In genomic region chr11:53457372-53457954, GRCm38 (mm10) we compare ENCODE assay signal across 8 mouse cellular contexts. TPM values are rescaled to one million over a fixed set of nuclear protein-coding genes. Genes with fewer than 3 reads are reported as not detected.
A peak's percentile ranks its signal among the peaks of the same experiment; 100 is the strongest.
DNase-seq lines count a peak whose midpoint lies in the region; ATAC-seq and TF ChIP-seq lines count a peak whose summit lies in the region.

No protein-coding gene starts in this region.

- no peaks in the 10 kb centered on the region for H3K9me3 ChIP-seq in embryonic facial prominence, embryonic 10.5 days
- no peaks in the 10 kb centered on the region for H3K9me3 ChIP-seq in intestine, embryonic 15.5 days
- H3K9me3 ChIP-seq in midbrain, embryonic 13.5 days, result no peaks in the 10 kb centered on the region

- peak overlapping the region; percentile 91 for H3K4me3 ChIP-seq in lung, adult 2 months (replicated peaks; ENCODE audit: extremely low read depth, low read depth, low read length)
- H3K4me3 ChIP-seq in embryonic facial prominence, embryonic 10.5 days, result peak overlapping the region; percentile 68
- peak overlapping the region; percentile 48 for H3K4me3 ChIP-seq in intestine, embryonic 15.5 days (replicated peaks)
- H3K4me3 ChIP-seq in midbrain, embryonic 13.5 days (replicated peaks), result peak overlapping the region; percentile 46

- peak overlapping the region; percentile 78 for H3K27ac ChIP-seq in embryonic facial prominence, embryonic 10.5 days (replicated peaks)
- no peak overlapping the region for H3K27ac ChIP-seq in intestine, embryonic 15.5 days
- no peak overlapping the region for H3K27ac ChIP-seq in midbrain, embryonic 13.5 days

- WGBS in lung, adult 2 months, result 13% methylated on average over 29 of the region's 29 CpGs
- WGBS in embryonic facial prominence, embryonic 10.5 days, result 3% methylated on average over 29 of the region's 29 CpGs
- WGBS in intestine, embryonic 15.5 days, result 9% methylated on average over 29 of the region's 29 CpGs
- 3% methylated on average over 29 of the region's 29 CpGs for WGBS in midbrain, embryonic 13.5 days

- H3K4me2 ChIP-seq in intestine, embryonic 15.5 days (replicated peaks), result peak overlapping the region; percentile 86
- peak overlapping the region; percentile 80 for H3K4me2 ChIP-seq in midbrain, embryonic 13.5 days (replicated peaks)

- peak overlapping the region; percentile 55 for H3K9ac ChIP-seq in intestine, embryonic 15.5 days
- peak overlapping the region; percentile 63 for H3K9ac ChIP-seq in midbrain, embryonic 13.5 days (replicated peaks)

- no peaks in the 10 kb centered on the region for H3K36me3 ChIP-seq in embryonic facial prominence, embryonic 10.5 days (replicated peaks)
- no peaks in the 10 kb centered on the region for H3K36me3 ChIP-seq in intestine, embryonic 15.5 days
- H3K36me3 ChIP-seq in midbrain, embryonic 13.5 days, result no peaks in the 10 kb centered on the region

- H3K4me1 ChIP-seq in lung, adult 2 months (ENCODE audit: control insufficient read depth, insufficient read depth, low read length), result peaks cover 2% of the 10 kb centered on the region; the same call in 1 of the 2 replicates
- peaks cover 22% of the 10 kb centered on the region for H3K4me1 ChIP-seq in embryonic facial prominence, embryonic 10.5 days
- peaks cover 10% of the 10 kb centered on the region; the same call in 1 of the 2 replicates for H3K4me1 ChIP-seq in intestine, embryonic 15.5 days (replicated peaks)
- H3K4me1 ChIP-seq in midbrain, embryonic 13.5 days (replicated peaks), result peaks cover 11% of the 10 kb centered on the region

- peak; percentile 34; the same call in 1 of the 2 replicates for TF ChIP-seq CTCF in lung, adult 2 months (IDR thresholded peaks at IDR 0.05; ENCODE audit: insufficient read depth, low read length)

- no peak for TF ChIP-seq POLR2A in lung, adult 2 months (IDR thresholded peaks at IDR 0.05; ENCODE audit: borderline replicate concordance, extremely low read depth, low read depth, low read length)

- peak; percentile 52 for ATAC-seq in intestine, embryonic 15.5 days
- ATAC-seq in midbrain, embryonic 13.5 days, result peak; percentile 72; the same call in 1 of the 2 replicates
- no peak for ATAC-seq in CD4-positive, CD25-positive, alpha-beta regulatory T cell, adult 4 months

- peaks cover 76% of the 10 kb centered on the region for H3K27me3 ChIP-seq in embryonic facial prominence, embryonic 10.5 days (replicated peaks; ENCODE audit: low read depth, poor library complexity, severe bottlenecking)
- H3K27me3 ChIP-seq in intestine, embryonic 15.5 days (replicated peaks), result peaks cover 16% of the 10 kb centered on the region
- H3K27me3 ChIP-seq in midbrain, embryonic 13.5 days, result peaks cover 72% of the 10 kb centered on the region

- no peak for DNase-seq in lung, adult 2 months
- no peak for DNase-seq in lung, adult 18-20 months
- DNase-seq in embryonic facial prominence, embryonic 10.5 days (ENCODE audit: low spot score), result no peak
- no peak for DNase-seq in frontal cortex, postnatal 10 days (ENCODE audit: low spot score in 2 of 2)
- DNase-seq in thymus, postnatal 14 days, result no peak

RNA-seq across cellular contexts. Expression of gene Shroom1, which starts 0.5 kb away (rescaled TPM):
- 3.0 and 3.2 TPM in 2 replicates for polyA plus RNA-seq in lung, adult 2 months (2012; rRNA removed)
- 2.3 and 2.4 TPM in 2 replicates for polyA plus RNA-seq in embryonic facial prominence, embryonic 10.5 days (2016; fragmentation: Nextera tagmentation; extraction: Ambion mirVana)
- polyA plus RNA-seq in intestine, embryonic 15.5 days (2015; fragmentation: Nextera tagmentation; extraction: Ambion mirVana), result 1.3 and 1.5 TPM in 2 replicates
- 1.8 and 2.2 TPM in 2 replicates for polyA plus RNA-seq in midbrain, embryonic 13.5 days (2015; fragmentation: Nextera tagmentation; extraction: Ambion mirVana)
- polyA plus RNA-seq in CD4-positive, CD25-positive, alpha-beta regulatory T cell, adult 4 months (2017; shearing (Covaris generic)), result not detected

RNA-seq across cellular contexts. Expression of gene Gm10447, which starts 0.6 kb away (rescaled TPM):
- polyA plus RNA-seq in lung, adult 2 months (2012; rRNA removed), result 0.25 TPM in 2 replicates
- 0.16 and 0.19 TPM in 2 replicates for polyA plus RNA-seq in embryonic facial prominence, embryonic 10.5 days (2016; fragmentation: Nextera tagmentation; extraction: Ambion mirVana)
- polyA plus RNA-seq in intestine, embryonic 15.5 days (2015; fragmentation: Nextera tagmentation; extraction: Ambion mirVana), result 0.10 TPM in 1 of 2 replicates, not detected in the other
- not detected in 2 replicates for polyA plus RNA-seq in midbrain, embryonic 13.5 days (2015; fragmentation: Nextera tagmentation; extraction: Ambion mirVana)
- not detected for polyA plus RNA-seq in CD4-positive, CD25-positive, alpha-beta regulatory T cell, adult 4 months (2017; shearing (Covaris generic))

RNA-seq across cellular contexts. Expression of gene Gm9837, which starts 12.8 kb away (rescaled TPM):
- polyA plus RNA-seq in lung, adult 2 months (2012; rRNA removed), result not detected in 2 replicates
- not detected in 2 replicates for polyA plus RNA-seq in embryonic facial prominence, embryonic 10.5 days (2016; fragmentation: Nextera tagmentation; extraction: Ambion mirVana)
- polyA plus RNA-seq in intestine, embryonic 15.5 days (2015; fragmentation: Nextera tagmentation; extraction: Ambion mirVana), result not detected in 2 replicates
- polyA plus RNA-seq in midbrain, embryonic 13.5 days (2015; fragmentation: Nextera tagmentation; extraction: Ambion mirVana), result not detected in 2 replicates
- not detected for polyA plus RNA-seq in CD4-positive, CD25-positive, alpha-beta regulatory T cell, adult 4 months (2017; shearing (Covaris generic))

RNA-seq across cellular contexts. Expression of gene Gm9945, which starts 22.5 kb away (rescaled TPM):
- not detected in 2 replicates for polyA plus RNA-seq in lung, adult 2 months (2012; rRNA removed)
- 0.16 TPM in 1 of 2 replicates, not detected in the other for polyA plus RNA-seq in embryonic facial prominence, embryonic 10.5 days (2016; fragmentation: Nextera tagmentation; extraction: Ambion mirVana)
- not detected in 2 replicates for polyA plus RNA-seq in intestine, embryonic 15.5 days (2015; fragmentation: Nextera tagmentation; extraction: Ambion mirVana)
- polyA plus RNA-seq in midbrain, embryonic 13.5 days (2015; fragmentation: Nextera tagmentation; extraction: Ambion mirVana), result not detected in 2 replicates
- polyA plus RNA-seq in CD4-positive, CD25-positive, alpha-beta regulatory T cell, adult 4 months (2017; shearing (Covaris generic)), result not detected

RNA-seq across cellular contexts. Expression of gene Sowaha, which starts 22.6 kb away (rescaled TPM):
- polyA plus RNA-seq in lung, adult 2 months (2012; rRNA removed), result 0.86 and 0.98 TPM in 2 replicates
- polyA plus RNA-seq in embryonic facial prominence, embryonic 10.5 days (2016; fragmentation: Nextera tagmentation; extraction: Ambion mirVana), result 0.44 and 0.82 TPM in 2 replicates
- 0.56 and 0.57 TPM in 2 replicates for polyA plus RNA-seq in intestine, embryonic 15.5 days (2015; fragmentation: Nextera tagmentation; extraction: Ambion mirVana)
- polyA plus RNA-seq in midbrain, embryonic 13.5 days (2015; fragmentation: Nextera tagmentation; extraction: Ambion mirVana), result 0.31 and 0.42 TPM in 2 replicates
- polyA plus RNA-seq in CD4-positive, CD25-positive, alpha-beta regulatory T cell, adult 4 months (2017; shearing (Covaris generic)), result not detected
